Mouse (Mus musculus) testis, adult 2 months (tissue): ENCODE data around the gene Asb4.

ENCODE experiments used
- CTCF ChIP-seq: fragments of 200-500 bp; IDR thresholded peaks from 2 replicates; pipeline ENCODE4 v1.5.1; 2012; ENCODE audit warnings: low read depth, mild to moderate bottlenecking, inconsistent platforms, low read length, moderate library complexity; ENCODE audit not compliant: control insufficient read depth, insufficient read depth, insufficient replicate concordance
- POLR2A ChIP-seq: fragments of 200-500 bp; IDR thresholded peaks from 2 replicates; pipeline ENCODE4 v1.6.1; 2012; ENCODE audit warnings: low read depth, mild to moderate bottlenecking, inconsistent platforms, low read length, moderate library complexity; ENCODE audit not compliant: control insufficient read depth

DNA sequence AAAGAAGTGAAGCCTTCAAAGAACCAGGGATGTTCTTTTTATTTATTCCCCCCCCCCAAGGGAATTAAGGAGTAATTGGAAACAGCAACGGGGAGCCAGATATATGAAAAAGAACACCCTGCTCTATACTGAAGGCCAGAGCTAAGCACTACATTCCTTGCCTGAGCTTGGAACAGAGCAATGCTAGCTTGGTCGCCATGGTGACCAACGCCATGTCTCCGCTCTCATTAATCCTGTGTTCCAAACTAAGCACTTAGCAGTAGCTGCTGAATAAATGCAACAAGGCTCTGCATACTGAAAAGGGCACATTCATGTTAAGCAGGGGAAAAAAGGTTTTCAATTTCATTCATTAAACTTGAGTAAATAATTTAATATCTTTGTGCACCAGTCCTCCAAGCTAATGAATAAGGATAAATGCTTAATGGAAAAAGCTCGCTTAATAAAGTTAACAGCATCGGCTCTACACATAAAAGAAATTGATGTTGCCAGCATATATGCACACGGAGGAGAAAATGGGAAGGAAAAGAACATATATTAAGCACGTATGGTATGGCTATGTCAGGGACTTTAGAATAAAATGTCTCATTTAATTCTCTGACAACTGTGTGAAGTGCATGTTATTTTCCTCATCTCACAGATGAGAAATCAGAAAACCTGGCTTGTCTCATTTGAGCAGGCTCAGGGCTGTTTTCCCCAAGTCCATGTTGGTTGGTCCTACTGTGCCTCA lies 25.4 kb downstream of the Asb4 start:
- TF ChIP-seq POLR2A = no peak
- TF ChIP-seq CTCF = no peak
